Mouse (Mus musculus) heart, embryonic 11.5 days (tissue): ENCODE results near the gene Pde1b. TPM values are rescaled to one million over a fixed set of nuclear protein-coding genes. Genes with fewer than 3 reads are reported as not detected.

Experiments
- ATAC-seq: fragments of 200-750 bp; cut with Nextera tagmentation; replicated peaks from 2 replicates; pipeline ENCODE4 v1.8.0; 2017; ENCODE audit warnings: moderate library complexity; ENCODE audit not compliant: insufficient number of reproducible peaks, low FRiP score, low TSS enrichment
- H3K27ac ChIP-seq: fragments of 300-500 bp; sonication (generic); 2 replicates; pipeline ENCODE4 v1.5.1; 2014; ENCODE audit warnings: mild to moderate bottlenecking, low read depth, low read length
- H3K27me3 ChIP-seq: fragments of 300-500 bp; sonication (generic); 2 replicates; pipeline ENCODE4 v1.6.1; 2014; ENCODE audit warnings: mild to moderate bottlenecking, low read length, mixed read lengths; ENCODE audit not compliant: control insufficient read depth, insufficient read depth
- H3K36me3 ChIP-seq: fragments of 300-500 bp; sonication (generic); 2 replicates; pipeline ENCODE4 v1.6.1; 2014; ENCODE audit warnings: mild to moderate bottlenecking, low read length, moderate library complexity, mixed read lengths; ENCODE audit not compliant: control insufficient read depth, insufficient read depth
- H3K4me1 ChIP-seq: fragments of 300-500 bp; sonication (generic); 2 replicates; pipeline ENCODE4 v1.6.1; 2014; ENCODE audit warnings: low read length; ENCODE audit not compliant: control insufficient read depth, insufficient read depth
- H3K4me2 ChIP-seq: fragments of 300-500 bp; sonication (generic); 2 replicates; pipeline ENCODE4 v1.6.1; 2014; ENCODE audit warnings: mild to moderate bottlenecking, moderate library complexity
- H3K4me3 ChIP-seq: fragments of 300-500 bp; sonication (generic); 2 replicates; pipeline ENCODE4 v1.5.1; 2014; ENCODE audit warnings: low read depth, low read length
- H3K9ac ChIP-seq: fragments of 300-500 bp; sonication (generic); 2 replicates; pipeline ENCODE4 v1.6.1; 2014; ENCODE audit warnings: mild to moderate bottlenecking, low read depth, low read length, moderate library complexity
- H3K9me3 ChIP-seq: fragments of 300-500 bp; sonication (generic); replicated peaks from 2 replicates; pipeline ENCODE4 v1.6.1; 2016; ENCODE audit warnings: low read length; ENCODE audit not compliant: control insufficient read depth
- WGBS: fragments of 180-500 bp; shearing (Covaris S2); extraction: QIAGEN DNeasy Blood & Tissue Kit; methylation state at CpG from one replicate; pipeline ENCODE4 v1.1.7; 2014; ENCODE audit not compliant: insufficient replicate concordance; 5-methylcytosine and 5-hydroxymethylcytosine counted together
- polyA plus RNA-seq: library from polyadenylated mRNA; unstranded; fragments of >200 nt; fragmentation: Nextera tagmentation; extraction: Ambion mirVana; gene quantifications from 2 replicates; pipeline ENCODE4 v1.2.1, GENCODE M21; 2014

Gene Pde1b
- polyA plus RNA-seq, 1 experiment from 2014 or later: 4.0 TPM

DNA sequence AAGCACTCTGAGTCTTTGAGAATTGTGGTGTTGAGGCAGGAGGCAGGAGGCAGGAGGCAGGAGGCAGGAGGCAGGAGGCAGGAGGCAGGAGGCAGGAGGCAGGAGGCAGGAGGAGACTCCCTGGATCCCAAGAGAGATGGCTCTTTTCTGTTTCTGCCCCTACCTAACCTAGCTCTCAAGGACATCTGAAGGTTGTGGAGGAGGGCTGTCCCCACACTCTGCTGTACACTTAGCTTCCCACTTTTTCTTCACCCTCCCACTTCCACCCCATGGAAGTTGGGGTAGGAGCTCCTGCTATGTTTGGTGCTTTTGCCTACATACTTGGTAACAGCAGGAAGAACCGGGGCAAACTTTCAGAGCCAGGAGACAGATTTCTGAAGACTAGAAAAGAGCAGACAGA is 33.0 kb downstream of the Pde1b start:
- no peaks in the 10 kb centered on the region for H3K9me3 ChIP-seq
- H3K36me3 ChIP-seq: no peaks in the 10 kb centered on the region
- H3K4me1 ChIP-seq: peaks cover 9% of the 10 kb centered on the region; the same call in 1 of the 2 replicates
- no peak overlapping the region for H3K27ac ChIP-seq
- 50% methylated on average over 1 of the region's 1 CpGs for WGBS
- ATAC-seq: no peak
- peaks cover 9% of the 10 kb centered on the region; the same call in 1 of the 2 replicates for H3K27me3 ChIP-seq
- 0 out of 2 replicates have a peak overlapping the region, but pooled peaks have one; percentile 22 for H3K9ac ChIP-seq
- H3K4me2 ChIP-seq: no peak overlapping the region
- no peak overlapping the region for H3K4me3 ChIP-seq

DNA sequence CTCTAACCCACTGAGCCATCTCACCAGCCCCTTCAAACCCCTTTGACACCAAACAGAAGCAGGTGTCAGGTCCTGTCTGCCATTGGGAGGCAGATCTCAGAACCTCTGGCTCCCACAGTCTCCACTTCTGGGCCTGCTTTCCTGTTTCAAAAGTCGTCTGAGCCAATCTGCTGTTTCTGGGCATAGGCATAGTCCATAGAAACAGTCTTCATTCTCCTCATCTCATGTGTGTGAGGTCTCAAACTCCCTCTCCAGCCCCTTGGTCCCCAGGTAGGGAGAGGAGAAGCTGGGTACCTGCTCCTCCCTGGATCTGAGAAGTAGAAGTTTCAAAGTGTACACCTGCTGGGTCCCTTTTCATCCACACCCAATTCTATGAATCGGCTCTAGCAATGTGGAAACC is 33.6 kb downstream of the Pde1b start:
- H3K9ac ChIP-seq: peak overlapping the region; percentile 77
- H3K4me1 ChIP-seq: peaks cover 9% of the 10 kb centered on the region; the same call in 1 of the 2 replicates
- peaks cover 9% of the 10 kb centered on the region; the same call in 1 of the 2 replicates for H3K27me3 ChIP-seq
- peak overlapping the region; percentile 86 for H3K27ac ChIP-seq
- H3K9me3 ChIP-seq: no peaks in the 10 kb centered on the region
- ATAC-seq: no peak
- peak overlapping the region; percentile 84 for H3K4me2 ChIP-seq
- 20% methylated on average over 2 of the region's 2 CpGs for WGBS
- peak overlapping the region; percentile 77 for H3K4me3 ChIP-seq
- H3K36me3 ChIP-seq: no peaks in the 10 kb centered on the region

DNA sequence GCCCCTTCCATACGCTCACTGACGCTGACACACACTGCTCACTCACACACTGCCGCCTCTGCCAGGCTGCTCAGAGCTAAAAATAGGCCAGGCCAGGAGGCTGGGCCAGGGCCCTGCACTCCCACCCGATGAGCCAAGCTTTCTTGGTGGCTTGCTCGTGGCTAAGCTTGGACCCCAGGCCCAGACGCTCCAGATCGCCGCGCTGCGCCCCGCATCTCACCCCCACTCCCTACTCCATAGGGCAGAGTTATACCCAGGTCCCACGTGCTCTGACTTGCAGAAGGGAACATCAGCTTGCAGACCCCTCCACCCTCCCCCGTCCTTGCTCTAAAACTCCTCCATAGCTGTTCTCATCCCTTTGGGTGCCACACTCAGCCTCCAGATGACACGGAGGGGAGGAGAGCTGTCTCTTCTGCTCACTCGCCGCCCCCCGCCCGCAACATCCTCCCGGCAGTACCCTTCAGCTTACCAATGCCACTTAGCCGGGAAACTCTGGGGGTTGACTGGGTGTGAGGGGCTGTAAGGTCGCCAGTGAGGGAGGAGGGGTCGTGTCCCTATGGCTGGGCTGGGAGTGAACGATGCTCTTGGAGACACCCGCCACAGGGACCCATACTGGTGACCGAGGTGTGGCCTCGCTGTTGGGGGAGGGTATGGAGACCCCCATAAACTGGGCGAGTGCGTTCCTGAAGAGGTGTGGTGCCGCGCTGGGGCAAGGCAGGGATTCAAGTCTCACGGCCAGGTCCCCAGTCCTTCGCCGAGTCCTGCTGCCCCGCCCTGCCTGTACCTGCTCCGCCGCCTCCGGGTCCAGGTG is 34.4 kb downstream of the Pde1b start:
- Histone ChIP-seq H3K27ac (peak overlapping the region; percentile 86), H3K9ac (peak overlapping the region; percentile 77), H3K4me1 (peaks cover 9% of the 10 kb centered on the region; the same call in 1 of the 2 replicates), H3K9me3 (no peaks in the 10 kb centered on the region), H3K4me2 (peak overlapping the region; percentile 84), H3K4me3 (peak overlapping the region; percentile 77), H3K27me3 (peaks cover 9% of the 10 kb centered on the region; the same call in 1 of the 2 replicates), H3K36me3 (no peaks in the 10 kb centered on the region)
- WGBS: under 1% methylated on average over 37 of the region's 37 CpGs
- peak; percentile 64 for ATAC-seq

DNA sequence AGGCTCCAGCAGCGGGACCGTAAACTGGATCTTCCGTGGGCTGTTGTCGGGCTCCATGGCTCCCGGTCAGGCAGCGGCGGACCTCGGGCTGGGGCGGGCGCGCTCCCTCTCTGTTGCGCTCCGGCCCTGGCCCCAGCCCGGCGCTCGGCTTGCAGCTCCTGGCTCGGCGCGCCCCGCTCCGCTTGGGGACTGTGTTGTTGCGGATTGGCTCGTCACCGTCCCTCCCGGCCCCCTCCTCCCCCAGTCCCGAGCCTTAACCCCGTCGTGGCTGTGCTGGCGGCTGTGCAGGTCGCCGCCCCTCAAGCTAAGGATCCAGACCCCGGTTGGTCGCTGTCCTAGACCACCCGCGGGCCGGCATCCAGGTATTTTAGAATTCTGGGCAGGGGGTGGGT is 35.0 kb downstream of the Pde1b start, which contains the start of gene Ppp1r1a:
Gene Ppp1r1a (minus strand): TSS at position 182 of the 392 bp plus-strand sequence.
- WGBS: under 1% methylated on average over 35 of the region's 36 CpGs
- Histone ChIP-seq H3K4me2 (peak within 1 kb of the TSS; percentile 84), H3K9ac (peak within 1 kb of the TSS; percentile 77), H3K27me3 (peaks cover 9% of the 10 kb centered on the region; the same call in 1 of the 2 replicates), H3K36me3 (no peaks in the 10 kb centered on the region), H3K27ac (peak within 1 kb of the TSS; percentile 86), H3K9me3 (no peaks in the 10 kb centered on the region), H3K4me1 (peaks cover 9% of the 10 kb centered on the region; the same call in 1 of the 2 replicates), H3K4me3 (peak within 1 kb of the TSS; percentile 77)
- ATAC-seq: peak; percentile 64

DNA sequence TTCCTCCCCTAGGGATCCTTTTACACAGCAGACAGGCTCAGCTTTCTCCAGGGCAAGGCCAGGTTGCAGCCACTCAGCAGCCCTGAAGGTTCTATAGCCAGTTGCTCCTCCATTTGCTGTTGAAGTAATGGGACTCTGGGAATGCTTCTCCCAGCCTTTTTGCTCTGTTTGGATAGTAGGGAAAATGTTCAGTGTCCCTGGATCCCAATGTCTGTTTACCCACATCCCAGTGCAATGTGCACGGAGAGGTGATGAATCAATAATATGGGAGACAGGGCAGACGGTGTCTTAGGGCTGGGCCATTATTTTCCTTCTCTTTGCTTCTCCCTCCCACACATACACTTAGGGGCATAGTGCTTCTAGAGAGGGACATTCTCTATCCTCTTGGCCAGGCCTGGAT is 36.4 kb downstream of the Pde1b start:
- Histone ChIP-seq H3K4me3 (no peak overlapping the region), H3K4me2 (no peak overlapping the region), H3K9me3 (no peaks in the 10 kb centered on the region), H3K27ac (no peak overlapping the region), H3K9ac (no peak overlapping the region), H3K4me1 (peaks cover 9% of the 10 kb centered on the region; the same call in 1 of the 2 replicates), H3K27me3 (peaks cover 9% of the 10 kb centered on the region; the same call in 1 of the 2 replicates), H3K36me3 (no peaks in the 10 kb centered on the region)
- ATAC-seq: no peak
- WGBS: 63% methylated on average over 2 of the region's 2 CpGs

DNA sequence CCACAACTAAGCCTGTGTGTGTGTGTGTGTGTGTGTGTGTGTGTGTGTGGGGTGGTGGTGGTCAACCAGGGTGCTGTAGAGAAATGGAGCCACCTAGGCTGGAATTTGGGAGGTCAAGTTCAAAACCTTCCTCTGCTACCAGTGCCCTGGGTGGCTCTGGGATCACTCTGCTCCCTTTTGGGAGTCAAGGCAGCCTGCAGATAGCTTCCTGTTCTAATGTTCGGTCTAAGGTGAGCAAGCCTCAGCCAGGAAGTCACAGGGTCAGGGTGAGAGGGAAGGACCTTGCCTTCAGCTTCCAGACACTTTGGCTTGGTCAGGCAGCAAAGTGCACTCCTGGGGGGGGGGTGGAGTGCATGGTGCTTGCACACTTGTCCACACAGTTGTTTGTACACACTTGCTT is 37.8 kb downstream of the Pde1b start:
- H3K36me3 ChIP-seq: no peaks in the 10 kb centered on the region
- peaks cover 9% of the 10 kb centered on the region; the same call in 1 of the 2 replicates for H3K27me3 ChIP-seq
- H3K9me3 ChIP-seq: no peaks in the 10 kb centered on the region
- no peak for ATAC-seq
- no peak overlapping the region for H3K4me3 ChIP-seq
- H3K4me2 ChIP-seq: no peak overlapping the region
- WGBS: 54% methylated on average over 1 of the region's 1 CpGs
- peaks cover 6% of the 10 kb centered on the region; the same call in 1 of the 2 replicates for H3K4me1 ChIP-seq
- no peak overlapping the region for H3K27ac ChIP-seq
- H3K9ac ChIP-seq: no peak overlapping the region

DNA sequence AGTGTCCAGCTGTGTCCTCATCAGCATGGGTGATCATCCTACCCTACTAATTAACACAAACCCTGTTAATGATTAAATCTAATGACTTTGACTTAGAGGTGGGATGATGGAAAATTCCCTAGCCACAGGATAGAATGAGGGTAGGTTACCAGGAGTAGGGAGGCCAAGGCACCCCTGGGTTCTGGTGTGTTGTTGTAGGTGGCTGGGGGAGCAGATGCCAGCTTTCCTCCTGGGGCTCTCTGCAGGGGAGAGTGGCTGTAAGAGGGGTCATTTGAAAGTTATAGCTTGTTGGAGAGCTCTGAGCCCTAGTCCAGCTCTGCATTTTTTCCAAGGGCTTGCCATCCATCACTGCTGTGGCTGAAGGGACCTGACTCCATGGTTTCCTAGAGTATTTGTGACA is 39.7 kb downstream of the Pde1b start:
- H3K9ac ChIP-seq: no peak overlapping the region
- no peaks in the 10 kb centered on the region for H3K4me1 ChIP-seq
- H3K27ac ChIP-seq: no peak overlapping the region
- H3K27me3 ChIP-seq: peaks cover 3% of the 10 kb centered on the region; the same call in 1 of the 2 replicates
- no peak for ATAC-seq
- no peaks in the 10 kb centered on the region for H3K9me3 ChIP-seq
- no peak overlapping the region for H3K4me2 ChIP-seq
- no peak overlapping the region for H3K4me3 ChIP-seq
- H3K36me3 ChIP-seq: no peaks in the 10 kb centered on the region

DNA sequence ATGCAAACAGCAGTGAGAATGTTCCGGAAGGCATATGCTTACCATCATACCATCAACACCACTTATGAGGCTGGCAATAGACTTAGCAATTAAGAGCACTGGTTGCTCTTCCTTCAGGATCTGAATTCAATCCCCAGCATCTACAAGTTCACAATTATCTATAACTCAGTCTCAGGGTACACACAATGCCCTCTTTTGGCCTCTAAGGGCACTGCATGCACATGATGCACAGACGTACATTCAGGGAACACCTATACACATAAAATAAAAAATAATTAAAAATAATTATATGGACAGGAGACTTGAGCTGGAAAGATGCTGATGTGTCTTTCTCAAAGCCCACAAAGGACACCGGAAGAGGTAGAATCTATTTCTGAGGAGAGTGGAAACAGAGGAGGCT is 45.1 kb downstream of the Pde1b start:
- no peaks in the 10 kb centered on the region for H3K9me3 ChIP-seq
- H3K4me1 ChIP-seq: no peaks in the 10 kb centered on the region
- WGBS: 74% methylated on average over 3 of the region's 3 CpGs

More for the DNA sequence above, 45.1 kb downstream of the Pde1b start:
- Histone ChIP-seq H3K9ac (no peak overlapping the region), H3K27ac (no peak overlapping the region), H3K4me3 (no peak overlapping the region), H3K4me2 (no peak overlapping the region), H3K36me3 (no peaks in the 10 kb centered on the region), H3K27me3 (no peaks in the 10 kb centered on the region)
- no peak for ATAC-seq
